Mouse (Mus musculus) lung, postnatal 14 days (tissue): ENCODE measurements around the gene Gm27029.
"Not testable (repeated sequence)": the region's sequence is repeated elsewhere in the genome, so short reads cannot be mapped to it uniquely, and the experiment has no call there.

Source experiments
- DNase-seq: peaks from one replicate; pipeline ENCODE4 v3.0.0; 2021

The Gm27029 gene

GRCm38 (mm10) chr11:101418991-101419390 lies 5.6 kb downstream of the Gm27029 start:
- DNase-seq: no peak

DNA sequence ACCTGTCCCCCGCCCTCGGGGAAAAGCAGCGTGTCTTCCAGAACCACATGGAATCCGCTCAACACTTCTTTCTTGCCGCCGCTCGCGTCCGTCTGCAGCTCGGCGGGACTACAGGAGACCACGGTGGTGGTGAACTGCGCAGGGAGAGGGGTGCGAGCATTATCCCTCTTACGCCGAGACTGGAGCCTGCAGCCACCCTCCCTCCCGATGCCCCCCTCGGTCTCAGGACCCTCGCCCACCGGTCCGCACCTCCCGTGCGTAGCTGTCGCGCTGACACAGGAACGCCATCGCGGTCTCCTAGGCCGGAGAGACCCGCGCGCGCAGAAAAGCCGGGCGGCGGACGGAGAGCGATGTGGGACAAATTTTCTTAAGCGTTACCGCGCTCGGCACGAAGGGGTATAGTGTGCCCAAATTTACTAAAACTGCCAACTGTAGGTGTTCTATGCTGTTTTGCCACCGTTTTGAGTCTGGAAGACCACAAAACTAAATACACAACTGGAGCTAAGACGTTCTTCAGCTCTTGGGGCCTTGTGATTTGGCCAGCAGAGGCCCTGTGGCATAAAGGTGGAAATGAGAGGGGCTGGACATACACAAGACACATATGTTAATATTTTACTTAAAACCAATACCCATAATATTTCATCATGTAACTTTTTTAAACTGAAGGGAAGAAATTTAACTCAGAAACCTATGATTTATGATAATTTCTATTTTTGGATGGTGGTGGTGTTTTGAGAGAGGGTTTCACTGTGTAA lies 7.3 kb downstream of the Gm27029 start, which contains the start of gene Aarsd1:
Aarsd1 (minus strand) TSS at position 515 of the 755 bp plus-strand sequence.
- DNase-seq: peak; percentile 89

GRCm38 (mm10) chr11:101416433-101417100 lies 8.0 kb downstream of the Gm27029 start:
- DNase-seq: no peak

- no peak for DNase-seq
These were observed 9.3 kb downstream of the Gm27029 start for GRCm38 (mm10) chr11:101415306-101415705.

- peak; percentile 85 for DNase-seq
These were observed 29.5 kb downstream of the Gm27029 start for GRCm38 (mm10) chr11:101395110-101395509.

- DNase-seq: no peak
These were observed 42.8 kb downstream of the Gm27029 start for GRCm38 (mm10) chr11:101381817-101382216.

- DNase-seq: no peak
These were observed 45.7 kb downstream of the Gm27029 start for GRCm38 (mm10) chr11:101378926-101379325.

DNA sequence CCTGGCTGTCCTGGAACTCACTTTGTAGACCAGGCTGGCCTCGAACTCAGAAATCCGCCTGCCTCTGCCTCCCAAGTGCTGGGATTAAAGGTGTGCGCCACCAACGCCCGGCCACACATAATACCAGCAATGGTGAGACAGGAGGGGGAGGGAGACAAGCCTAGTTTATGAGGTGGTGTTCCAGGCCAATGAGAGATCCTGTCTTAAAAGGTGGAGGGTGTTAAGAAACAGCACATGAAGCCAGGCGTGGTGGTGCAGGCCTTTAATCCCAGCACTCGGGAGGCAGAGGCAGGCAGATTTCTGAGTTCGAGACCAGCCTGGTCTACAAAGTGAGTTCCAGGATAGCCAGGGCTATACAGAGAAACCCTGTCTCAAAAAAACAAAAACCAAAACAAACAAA lies 46.4 kb downstream of the Gm27029 start:
- DNase-seq: not testable (repeated sequence)

DNA sequence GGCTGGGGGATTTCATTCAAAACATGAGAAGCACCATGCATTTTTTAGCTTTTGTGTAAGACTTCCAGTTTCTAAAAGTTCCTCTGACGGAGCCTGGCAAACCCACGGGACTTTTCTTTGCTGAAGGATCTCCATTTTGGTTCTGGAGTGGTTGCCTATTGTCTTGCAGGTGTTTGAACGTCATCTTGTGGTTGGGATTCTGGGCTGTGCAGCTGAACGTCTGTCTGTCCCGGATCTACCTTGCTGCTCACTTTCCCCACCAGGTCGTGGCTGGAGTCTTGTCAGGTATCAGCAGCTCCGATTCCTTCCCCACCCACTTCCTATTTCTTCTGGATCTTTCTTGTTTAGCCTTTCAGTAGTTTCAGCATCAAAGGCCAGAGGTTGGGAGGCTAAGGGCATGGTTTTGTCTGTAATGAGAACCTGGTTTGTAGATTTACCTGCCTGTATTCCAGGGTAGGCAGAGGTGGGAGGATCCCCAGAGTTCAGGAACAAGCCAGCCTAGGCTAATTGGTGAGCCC lies 50.1 kb downstream of the Gm27029 start:
- no peak for DNase-seq

DNA sequence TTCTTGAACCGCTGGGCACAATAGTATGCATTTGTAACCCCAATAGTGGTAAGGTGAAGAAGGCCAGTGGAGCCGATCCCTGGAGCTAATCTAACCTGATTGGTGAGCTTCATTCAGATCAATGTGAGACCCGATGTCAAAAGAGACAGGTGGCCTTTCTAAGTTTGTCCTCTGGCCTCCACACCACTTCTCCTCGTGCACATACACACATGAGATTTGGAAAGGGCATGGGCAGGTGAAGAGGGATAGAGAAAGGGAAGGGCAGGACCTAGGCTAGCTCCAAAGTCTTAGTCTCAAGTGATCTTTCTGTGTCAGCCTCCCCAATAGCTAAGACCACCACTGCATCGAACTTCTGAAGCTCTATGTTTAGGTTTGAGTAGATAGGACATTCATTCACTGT lies 54.5 kb downstream of the Gm27029 start:
- no peak for DNase-seq

DNA sequence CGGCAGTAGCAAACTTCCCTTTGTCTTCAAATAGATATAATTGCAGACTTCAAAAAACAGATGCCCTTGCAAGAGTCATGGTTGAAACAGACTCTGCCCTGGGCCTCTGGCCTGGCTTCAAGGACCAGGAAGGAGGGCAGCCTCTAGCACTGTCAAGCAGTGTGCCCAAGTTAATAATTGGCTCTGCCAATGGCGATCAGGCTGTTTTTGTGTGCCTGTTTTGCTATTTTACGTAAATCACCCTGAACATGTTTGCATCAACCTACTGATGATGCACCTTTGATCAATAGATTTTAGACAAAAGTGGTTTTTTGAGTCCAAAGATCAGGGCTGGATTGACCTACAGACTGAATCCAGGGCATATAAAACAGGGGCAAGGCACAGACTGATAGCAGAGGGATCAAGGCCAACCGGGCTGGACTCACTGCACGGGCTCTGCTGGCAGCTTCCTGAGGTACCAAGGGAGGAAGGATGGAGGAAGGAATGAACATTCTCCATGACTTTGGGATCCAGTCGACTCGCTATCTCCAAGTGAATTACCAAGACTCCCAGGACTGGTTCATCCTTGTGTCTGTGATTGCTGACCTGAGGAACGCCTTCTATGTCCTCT lies 57.2 kb downstream of the Gm27029 start, which contains the start of gene G6pc:
G6pc (plus strand) TSS at position 236 of the 610 bp plus-strand sequence.
- no peak for DNase-seq

GRCm38 (mm10) chr11:101364531-101364931 lies 60.1 kb downstream of the Gm27029 start:
- DNase-seq: no peak

GRCm38 (mm10) chr11:101360651-101361113 lies 63.9 kb downstream of the Gm27029 start:
- peak; percentile 27 for DNase-seq

- DNase-seq: no peak
These were observed 64.8 kb downstream of the Gm27029 start for GRCm38 (mm10) chr11:101359776-101360175.

DNA sequence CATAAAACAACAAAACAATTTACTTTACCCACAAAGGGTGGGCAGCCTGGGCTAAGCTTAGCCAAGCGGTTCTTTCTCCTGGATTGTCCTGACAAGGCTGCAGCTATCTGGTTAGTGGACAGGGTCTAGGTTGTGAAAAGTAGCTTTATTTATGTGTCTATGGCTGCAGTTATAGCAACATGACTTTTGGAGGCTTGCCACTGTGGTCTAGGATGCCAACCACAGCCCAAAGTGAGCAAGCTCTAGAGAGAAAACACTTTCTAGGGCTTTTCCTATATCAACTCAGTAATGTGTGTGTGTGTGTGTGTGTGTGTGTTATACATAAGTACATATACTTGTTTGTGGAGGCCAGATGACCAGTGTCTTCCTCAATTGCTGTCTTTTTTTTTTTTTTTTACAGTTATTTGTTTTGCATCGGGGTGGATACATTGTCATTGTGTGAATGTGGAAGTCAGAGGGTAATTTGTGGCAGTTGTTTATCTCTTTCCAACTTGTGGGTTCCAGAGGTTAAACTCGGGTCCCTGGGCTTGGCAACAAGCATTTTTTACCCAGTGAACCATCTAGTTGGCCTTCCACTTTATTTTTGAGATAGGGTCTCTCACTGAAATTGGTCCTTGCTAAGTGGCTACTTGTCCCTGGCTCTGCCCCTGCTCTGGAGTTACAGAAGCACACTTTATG lies 67.0 kb downstream of the Gm27029 start:
- no peak for DNase-seq
